Mouse (Mus musculus): Measurements from ENCODE around the gene Zfyve28.

- TF ChIP-seq CTCF (IDR thresholded peaks at IDR 0.05; ENCODE audit: low read depth) (no peak), EP300 (optimal IDR thresholded peaks at IDR 0.05) (no peak)
Measured at GRCm38 (mm10) chr5:34252307-34252966, 35.8 kb downstream of the Zfyve28 start.
